Mouse (Mus musculus): ENCODE data around the gene Ssxb10.

DNA sequence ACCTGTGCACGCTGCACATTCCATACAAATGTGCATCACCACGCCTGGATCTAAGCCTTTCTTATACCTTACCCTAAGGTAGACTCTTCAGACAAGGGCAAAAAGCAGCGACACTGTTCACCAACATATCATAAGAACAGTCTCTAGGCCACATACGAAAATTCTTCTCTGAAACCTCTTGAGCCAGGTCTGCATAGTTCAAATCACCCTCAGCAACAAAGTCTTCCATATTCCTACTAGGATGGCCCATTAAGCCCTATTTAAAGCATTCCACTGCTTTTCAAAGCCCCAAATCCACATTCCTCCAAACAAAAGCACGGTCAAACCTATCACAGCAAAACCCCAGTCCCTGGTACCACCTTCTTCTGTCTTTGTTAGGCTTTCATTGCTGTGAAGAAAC, 38.6 kb upstream of the Ssxb10 start:
- no peak for TF ChIP-seq CTCF (IDR thresholded peaks at IDR 0.05 in 2 of 3, conservative IDR thresholded peaks at IDR 0.05 in 1 of 3; ENCODE audit: control insufficient read depth in 1 of 3, insufficient read depth in 1 of 3, low read depth in 2 of 3, low read length in 3 of 3, poor library complexity in 1 of 3, severe bottlenecking in 1 of 3)
- no peak for TF ChIP-seq CHD2 (IDR thresholded peaks at IDR 0.05; ENCODE audit: low read length)
- TF ChIP-seq RAD21 (IDR thresholded peaks at IDR 0.05; ENCODE audit: low read depth, low read length) = no peak
- no peak for TF ChIP-seq MAX (IDR thresholded peaks at IDR 0.05; ENCODE audit: low read length)
- no peak for TF ChIP-seq POLR2A (IDR thresholded peaks at IDR 0.05; ENCODE audit: control insufficient read depth in 1 of 2, insufficient read depth in 1 of 2, low read depth in 1 of 2, low read length in 2 of 2, poor library complexity in 1 of 2)
- no peak for TF ChIP-seq MXI1 (IDR thresholded peaks at IDR 0.05; ENCODE audit: low read depth, low read length)
- no peak for TF ChIP-seq RCOR1 (IDR thresholded peaks at IDR 0.05; ENCODE audit: low read depth, low read length)
- TF ChIP-seq ZKSCAN1 (IDR thresholded peaks at IDR 0.05; ENCODE audit: low read depth, low read length) = no peak
- no peak for TF ChIP-seq BHLHE40 (IDR thresholded peaks at IDR 0.05; ENCODE audit: borderline replicate concordance, low read depth, low read length)
